Mouse (Mus musculus): ENCODE data around the gene Arhgef28.
A peak's percentile ranks its signal among the peaks of the same experiment; 100 is the strongest.

Arhgef28 gene

GRCm38 (mm10) chr13:97892089-97892884, 314.0 kb downstream of the Arhgef28 start:
- DNase-seq, result no peak

DNA sequence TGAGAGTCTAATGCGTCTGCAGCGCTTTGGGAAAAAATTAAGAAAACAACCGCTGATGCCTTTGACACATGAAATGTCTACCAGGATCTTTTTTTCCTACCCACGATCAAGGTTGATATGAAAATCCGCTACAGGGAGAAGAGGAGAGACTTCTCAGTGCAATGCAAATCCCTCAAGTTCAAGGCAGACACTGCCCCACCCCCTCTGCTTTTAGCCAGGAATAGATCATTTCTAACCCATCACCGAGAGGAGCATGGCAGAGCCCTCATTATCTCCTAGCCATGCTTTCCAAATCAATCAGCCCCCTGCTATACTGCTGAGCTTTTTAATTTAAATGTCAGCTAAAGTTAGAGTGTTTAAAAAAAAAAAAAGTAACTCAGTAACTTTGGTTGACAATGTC, 318.2 kb downstream of the Arhgef28 start:
- DNase-seq, result no peak

- no peak for DNase-seq
Measured at GRCm38 (mm10) chr13:97887558-97887957, 318.7 kb downstream of the Arhgef28 start.

DNA sequence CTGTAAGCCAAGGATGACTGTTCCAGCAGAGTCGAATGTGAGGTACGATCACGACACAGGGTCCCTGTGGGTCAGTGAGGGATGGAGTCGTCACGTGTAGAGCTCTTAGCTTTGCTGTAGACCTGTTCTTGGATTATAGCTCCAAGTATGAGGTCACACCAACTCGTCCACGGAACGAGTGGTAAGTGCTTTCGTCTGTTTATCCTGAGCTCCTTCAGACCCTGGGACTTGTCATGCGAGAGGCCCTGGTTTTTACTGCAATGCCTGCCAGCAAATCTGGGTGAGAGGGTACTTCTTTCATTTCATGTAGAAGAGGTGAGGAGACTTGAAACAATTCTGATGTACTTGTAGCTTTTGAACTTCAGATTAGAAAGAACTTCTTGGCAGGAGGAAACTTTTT, 322.6 kb downstream of the Arhgef28 start:
- DNase-seq, result no peak

- no peak for DNase-seq
Measured at GRCm38 (mm10) chr13:97876450-97876849, 329.8 kb downstream of the Arhgef28 start.

GRCm38 (mm10) chr13:97876031-97876430, 330.2 kb downstream of the Arhgef28 start:
- DNase-seq, result no peak

GRCm38 (mm10) chr13:97869428-97869827, 336.8 kb downstream of the Arhgef28 start:
- DNase-seq, result no peak

- no peak for DNase-seq
Measured at GRCm38 (mm10) chr13:97867322-97867962, 338.8 kb downstream of the Arhgef28 start.

DNA sequence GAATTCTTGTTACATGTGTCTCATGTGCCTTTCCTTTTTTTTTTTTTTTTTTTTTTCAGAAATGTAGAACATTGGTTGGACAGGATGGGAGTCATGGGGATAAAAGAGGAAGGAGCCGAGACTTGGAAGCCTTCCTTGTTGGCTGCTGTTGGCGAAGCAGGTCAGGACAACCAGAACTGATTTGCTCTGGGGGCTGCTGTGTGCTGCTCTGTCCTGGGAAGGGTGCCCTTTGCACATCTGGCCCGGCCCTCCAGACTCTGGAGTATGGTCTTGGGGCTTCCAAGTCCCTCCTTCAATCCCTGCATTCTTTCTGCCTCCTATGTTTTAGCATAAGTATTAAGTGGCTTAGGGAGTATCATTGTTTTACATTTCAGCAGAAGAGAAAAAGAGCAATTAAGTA, 347.2 kb downstream of the Arhgef28 start:
- no peak for DNase-seq

DNA sequence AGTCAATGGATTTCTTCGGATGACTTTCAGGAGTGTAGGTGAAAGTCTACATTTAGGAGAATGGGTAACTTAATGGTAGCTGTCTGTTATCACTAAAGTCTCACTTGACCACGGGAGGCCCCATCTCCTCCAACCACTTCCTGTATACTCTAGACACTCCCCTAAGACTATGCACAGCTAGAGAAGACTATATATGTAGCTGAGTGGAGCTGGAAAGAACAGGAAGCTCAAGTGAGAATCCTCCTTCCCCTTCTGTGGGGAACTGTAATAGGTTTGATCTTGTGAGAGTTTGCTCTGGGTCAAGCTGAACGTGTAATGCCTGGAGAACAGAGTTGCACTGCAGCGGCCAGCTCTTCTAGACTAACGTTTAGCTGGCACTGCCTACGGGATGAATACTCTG, 348.4 kb downstream of the Arhgef28 start:
- DNase-seq, result peak; percentile 11

DNA sequence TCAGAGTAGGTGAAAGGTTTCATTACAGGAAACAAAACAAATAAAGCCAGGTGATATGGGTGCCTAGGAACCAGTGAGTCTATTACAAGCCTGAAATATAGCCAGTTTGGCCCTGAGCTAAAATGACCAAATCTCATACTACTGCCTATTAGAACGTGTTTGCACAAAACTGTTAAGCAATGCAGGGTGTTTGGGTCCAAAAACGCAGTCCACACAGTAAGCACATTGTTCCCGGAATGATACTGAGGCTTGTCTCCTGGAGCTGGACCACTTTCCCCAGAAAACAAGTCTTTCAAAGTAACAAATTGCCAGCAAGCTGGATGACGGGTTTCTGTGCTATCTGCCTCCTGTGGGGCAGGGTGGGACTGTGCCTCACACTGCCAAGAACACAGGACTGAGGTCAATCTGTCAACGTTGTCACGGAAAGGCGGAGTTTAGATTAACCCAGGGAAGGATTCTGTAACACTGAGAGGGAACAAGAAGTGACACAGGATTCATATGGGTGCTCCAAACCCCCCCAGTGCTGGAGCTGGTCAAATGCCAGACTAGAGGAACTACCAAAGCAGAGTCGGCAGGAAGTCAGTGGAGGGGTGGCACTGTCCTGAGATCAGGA, 352.8 kb downstream of the Arhgef28 start:
- no peak for DNase-seq
